Mouse (Mus musculus): ENCODE results near the gene Ptgis.

DNA sequence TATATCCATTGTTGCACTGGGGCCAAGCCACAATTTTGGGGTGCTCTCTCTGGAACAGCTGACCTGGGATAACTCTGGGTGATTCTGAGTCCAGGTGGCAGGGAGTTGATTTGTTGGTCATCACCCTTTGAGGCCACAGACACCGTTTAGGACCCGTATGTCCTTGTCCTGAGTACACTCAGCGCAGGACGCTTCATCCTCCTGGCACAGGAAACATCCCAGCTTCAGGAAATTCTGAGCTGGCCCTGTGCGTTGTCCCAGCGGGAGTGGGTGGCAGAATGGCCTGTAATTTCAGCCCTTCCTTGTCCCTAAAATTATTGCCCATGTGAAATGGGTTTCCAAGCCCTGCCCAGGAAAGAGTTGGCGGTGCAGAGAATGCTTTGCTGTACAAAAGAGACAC lies 37.6 kb upstream of the Ptgis start:
- no peak for TF ChIP-seq POLR2A (IDR thresholded peaks at IDR 0.05; ENCODE audit: low read depth, low read length)
- no peak for TF ChIP-seq CTCF (IDR thresholded peaks at IDR 0.05; ENCODE audit: extremely low read depth, insufficient read length, insufficient replicate concordance, low read depth, low read length)
